Mouse (Mus musculus) forelimb bud, embryonic 11.5 days (tissue): Measurements from ENCODE around the gene Gdf15.

Source experiments
- DNase-seq: peaks from one replicate; pipeline ENCODE4 v3.0.0-alpha.2; 2012; ENCODE audit warnings: low read depth, low spot score

The Gdf15 gene

GRCm38 (mm10) chr8:70657214-70657613 is 25.0 kb upstream of the Gdf15 start:
- no peak for DNase-seq

DNA sequence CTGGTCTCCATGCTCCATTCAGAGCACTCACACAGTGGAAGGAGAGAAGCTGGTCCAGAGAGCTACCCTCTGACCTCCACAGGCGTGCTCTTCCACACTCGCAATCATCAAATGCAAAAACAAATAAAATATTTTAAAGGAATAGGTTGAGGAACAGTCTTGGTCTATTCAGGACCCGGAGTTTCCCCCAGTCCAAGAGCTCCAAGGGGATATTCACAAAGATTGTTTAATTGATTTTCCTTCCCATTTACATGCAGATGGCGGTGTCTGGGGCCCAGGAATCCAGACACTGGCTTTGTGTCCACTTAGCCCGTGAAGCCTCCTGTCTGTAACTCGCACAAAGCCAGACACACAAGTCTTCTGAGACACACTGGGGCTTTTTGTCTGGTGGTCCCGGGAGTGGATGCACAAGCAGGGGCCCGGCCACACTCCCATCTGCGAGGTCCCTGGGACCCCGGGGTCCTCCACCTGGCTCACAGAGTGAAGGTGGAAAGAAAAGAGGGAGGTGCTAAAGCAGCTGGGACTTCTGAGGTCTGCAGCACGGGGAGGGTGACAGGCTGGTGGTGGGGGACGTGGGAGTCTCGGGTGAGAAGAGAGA is 24.0 kb upstream of the Gdf15 start:
- no peak for DNase-seq

DNA sequence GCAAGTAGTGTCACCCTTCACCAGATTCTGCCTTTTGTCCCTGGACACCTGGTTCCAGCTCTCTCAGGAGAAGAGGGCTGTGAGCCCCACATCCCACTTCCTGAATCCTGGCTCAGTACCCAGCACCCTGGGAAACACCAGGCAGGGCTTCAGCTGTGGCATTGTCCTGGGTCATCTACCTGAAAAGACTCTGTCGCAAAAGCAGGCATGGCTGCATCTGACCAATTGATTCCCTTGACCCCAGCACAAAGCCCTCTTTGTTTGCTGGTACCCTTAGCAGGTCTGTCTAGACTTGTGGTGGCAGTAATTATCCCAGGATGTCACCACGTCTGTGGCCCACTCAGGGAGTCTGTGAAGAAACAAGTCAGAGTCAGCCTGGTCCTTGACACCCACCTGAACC is 23.2 kb upstream of the Gdf15 start:
- DNase-seq, result no peak

- no peak for DNase-seq
Observed at GRCm38 (mm10) chr8:70654121-70654520, 21.9 kb upstream of the Gdf15 start.

GRCm38 (mm10) chr8:70653226-70653625 is 21.0 kb upstream of the Gdf15 start:
- no peak for DNase-seq

GRCm38 (mm10) chr8:70650351-70650750 is 18.1 kb upstream of the Gdf15 start:
- no peak for DNase-seq

GRCm38 (mm10) chr8:70649324-70649723 is 17.1 kb upstream of the Gdf15 start:
- DNase-seq, result no peak

DNA sequence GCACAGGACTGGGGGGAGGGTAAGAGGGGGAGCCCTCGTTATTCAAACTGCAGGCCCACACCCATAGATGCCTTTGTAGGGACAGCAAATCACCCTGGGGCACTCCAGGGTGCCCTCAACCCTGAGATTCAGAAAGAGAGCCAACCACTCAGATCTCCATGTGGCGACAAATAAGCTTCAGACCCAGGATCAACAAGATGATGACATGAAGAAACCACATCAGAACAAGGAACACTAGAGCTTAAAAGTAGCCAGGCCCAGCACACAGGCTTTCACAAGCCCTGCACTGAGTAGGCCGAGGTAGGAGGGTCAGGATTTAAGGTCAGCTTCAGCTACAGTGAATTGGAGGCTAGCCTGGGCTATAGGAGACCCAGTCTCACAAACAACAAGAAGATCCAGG is 16.7 kb upstream of the Gdf15 start:
- no peak for DNase-seq

GRCm38 (mm10) chr8:70648164-70648442 is 15.8 kb upstream of the Gdf15 start:
- no peak for DNase-seq

DNA sequence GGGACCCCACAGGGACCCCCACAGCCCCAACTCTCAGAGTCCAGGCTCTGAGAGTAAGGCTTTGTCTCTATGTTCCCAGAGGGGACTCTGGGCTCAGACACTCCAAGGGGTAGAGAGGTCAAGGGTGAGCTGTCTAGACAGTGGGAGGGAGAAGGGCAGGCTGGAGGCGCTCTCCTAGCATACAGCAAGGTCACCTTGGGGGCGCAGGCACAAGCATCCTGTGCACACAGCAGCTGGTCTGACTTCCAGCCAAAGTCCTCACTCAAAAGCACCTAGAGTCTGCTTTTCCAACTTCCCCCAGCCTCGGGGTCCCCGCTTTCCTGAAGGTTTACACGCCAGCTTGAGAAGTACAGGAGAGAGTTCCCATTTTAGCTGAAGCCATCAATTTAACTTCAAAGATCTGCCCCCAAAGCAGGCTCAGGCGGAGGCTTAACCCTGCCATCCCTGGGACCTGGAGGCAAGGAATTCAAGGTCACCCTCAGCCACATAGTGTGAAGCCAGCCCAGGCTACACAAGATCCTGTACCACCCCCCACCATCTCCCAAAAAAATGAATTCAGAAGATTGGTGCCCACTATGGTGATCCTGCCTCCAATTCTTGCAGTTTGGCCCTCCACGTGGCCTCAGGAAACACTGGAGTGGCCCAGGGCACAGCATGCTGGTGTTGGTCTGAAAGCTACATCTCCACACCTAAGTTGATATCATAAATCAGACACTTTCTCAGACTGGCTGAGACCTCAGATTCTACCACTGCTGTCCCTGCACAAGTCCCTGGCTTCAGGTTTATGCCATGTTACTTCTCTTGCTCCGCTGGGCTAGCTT is 15.3 kb upstream of the Gdf15 start:
- no peak for DNase-seq

DNA sequence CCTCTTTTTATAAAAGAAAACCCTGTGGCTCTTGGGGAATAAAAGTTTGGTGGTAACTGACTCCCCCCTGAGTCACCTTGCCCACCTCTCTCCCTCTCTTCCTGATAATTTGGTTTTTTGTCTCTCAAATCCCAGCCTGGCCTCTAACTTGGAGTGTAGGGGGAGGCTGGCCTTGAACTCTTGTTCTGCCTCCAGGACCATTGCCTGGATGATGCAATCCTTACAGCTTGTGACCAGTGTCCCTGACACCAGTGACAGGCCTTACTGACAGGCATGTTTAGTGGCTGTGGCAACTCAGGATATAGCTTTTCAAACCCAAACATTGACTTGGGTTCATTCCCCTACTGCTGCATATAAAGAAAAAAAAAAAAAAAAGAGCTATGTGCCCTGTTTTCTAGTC is 14.5 kb upstream of the Gdf15 start:
- no peak for DNase-seq

DNA sequence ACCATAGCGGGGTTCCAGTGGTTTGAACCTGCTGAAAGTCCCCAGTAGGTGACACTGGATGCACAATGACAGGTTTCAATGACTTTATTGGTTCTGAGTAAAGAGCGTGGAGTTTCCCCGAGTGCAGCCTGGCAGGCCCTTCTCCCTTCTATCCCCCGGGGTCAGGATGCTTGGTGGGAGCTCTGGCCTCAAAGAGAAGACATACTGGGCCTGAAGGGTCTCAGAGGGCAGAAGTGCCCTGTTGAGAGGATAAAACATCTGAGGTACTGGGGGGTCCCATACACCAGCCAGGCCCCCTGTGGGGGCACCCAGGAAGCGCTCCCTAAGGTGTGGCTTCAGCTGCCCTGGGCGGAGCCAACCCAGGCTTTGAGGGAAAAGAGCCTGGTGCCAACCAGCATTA is 14.1 kb upstream of the Gdf15 start:
- DNase-seq, result no peak

DNA sequence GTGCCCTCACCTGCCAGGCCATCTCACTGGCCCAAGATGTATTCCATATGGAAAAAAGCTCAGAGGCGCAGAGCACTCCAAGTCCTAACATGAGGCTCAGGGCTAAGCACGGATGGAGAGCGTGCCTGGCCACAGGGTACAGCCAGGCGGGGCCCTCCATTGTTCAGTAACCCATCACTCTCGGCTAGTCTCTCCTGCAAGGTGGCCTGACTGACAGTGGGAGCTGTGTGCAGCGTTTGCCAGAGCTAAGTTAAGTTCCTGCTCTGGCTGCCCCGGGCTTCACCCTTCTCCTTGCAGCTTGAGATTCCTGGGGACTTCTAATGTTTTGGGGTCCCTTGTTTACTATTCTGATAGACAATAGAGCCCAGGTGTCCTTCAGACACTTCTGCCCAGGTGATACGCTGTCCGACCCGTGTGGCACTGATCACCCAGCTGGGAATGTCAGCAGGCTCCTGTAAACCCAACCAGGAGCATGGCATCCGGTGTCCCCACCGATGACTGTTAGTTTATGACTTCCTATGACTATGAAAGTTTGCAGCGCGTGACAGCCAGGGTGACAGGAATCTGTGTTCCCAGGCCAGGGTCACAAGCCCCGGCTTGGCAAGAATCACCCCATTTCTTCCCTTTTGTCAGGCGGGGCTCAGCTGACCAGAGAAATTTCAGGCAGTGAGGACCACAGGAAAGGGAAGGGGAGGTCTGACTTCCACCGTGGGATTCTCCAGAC is 13.4 kb upstream of the Gdf15 start:
- no peak for DNase-seq

DNA sequence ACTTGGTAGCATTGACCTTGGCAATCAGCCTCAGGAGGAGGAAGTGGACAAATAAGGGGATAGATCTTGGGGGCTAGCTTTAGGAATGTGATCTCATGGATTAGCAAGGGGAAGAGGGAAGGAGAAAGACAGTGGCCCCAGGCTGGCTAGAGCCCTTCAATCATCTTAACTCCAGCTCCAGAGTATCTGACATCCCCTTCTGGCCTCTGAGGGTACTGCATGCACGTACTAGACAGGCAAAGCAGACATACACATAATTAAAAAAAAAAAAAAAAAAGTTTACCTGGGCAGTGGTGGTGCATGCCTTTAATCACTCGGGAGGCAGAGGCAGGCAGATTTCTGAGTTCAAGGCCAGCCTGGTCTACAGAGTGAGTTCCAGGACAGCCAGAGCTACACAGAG is 11.8 kb upstream of the Gdf15 start:
- no peak for DNase-seq

GRCm38 (mm10) chr8:70643019-70643418 is 10.8 kb upstream of the Gdf15 start:
- DNase-seq, result no peak

- DNase-seq, result no peak
Observed at GRCm38 (mm10) chr8:70638752-70639151, 6.5 kb upstream of the Gdf15 start.

GRCm38 (mm10) chr8:70636838-70637237 is 4.6 kb upstream of the Gdf15 start:
- no peak for DNase-seq

DNA sequence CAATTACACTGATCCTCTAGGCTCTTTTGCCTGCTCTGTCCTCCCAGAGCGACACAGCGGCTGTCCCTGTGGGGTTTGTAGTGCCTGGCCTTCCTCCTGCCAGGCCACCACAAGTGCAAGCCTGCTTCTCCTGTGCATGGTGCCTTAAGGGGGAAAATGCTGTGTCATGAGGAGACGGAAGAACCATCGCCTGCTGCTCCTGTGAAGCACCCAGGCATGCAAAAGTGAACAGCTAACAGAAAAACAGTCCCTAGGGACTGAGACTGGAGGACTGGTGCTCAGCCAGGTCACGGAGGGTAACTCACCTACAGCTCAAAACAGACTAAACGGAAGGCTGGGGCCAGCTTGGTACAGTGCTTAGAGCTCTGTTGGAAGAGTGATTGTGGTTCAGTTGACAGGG is 3.3 kb upstream of the Gdf15 start:
- no peak for DNase-seq

- no peak for DNase-seq
Observed at GRCm38 (mm10) chr8:70634066-70634465, 1.8 kb upstream of the Gdf15 start.

DNA sequence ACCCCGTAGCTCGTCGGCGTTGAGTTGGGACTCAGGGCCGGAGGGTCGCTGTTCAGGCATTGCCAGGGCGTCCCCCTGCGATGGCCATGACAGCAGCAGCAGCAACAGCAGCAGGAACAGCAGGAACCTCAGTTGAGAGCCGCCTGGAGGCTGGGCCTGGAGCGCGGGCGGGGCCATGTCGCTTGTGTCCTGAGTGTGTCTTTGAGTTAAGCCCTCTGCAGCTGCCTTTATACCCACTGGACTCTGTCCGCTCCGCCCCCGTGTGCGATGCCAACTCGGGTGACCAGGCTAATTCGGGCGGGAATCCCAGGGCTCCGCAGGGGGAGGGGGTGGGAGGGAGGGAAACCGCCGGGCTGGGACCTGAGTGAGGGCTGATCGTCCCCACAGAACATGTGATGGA is 820 bp downstream of the Gdf15 start:
- no peak for DNase-seq

DNA sequence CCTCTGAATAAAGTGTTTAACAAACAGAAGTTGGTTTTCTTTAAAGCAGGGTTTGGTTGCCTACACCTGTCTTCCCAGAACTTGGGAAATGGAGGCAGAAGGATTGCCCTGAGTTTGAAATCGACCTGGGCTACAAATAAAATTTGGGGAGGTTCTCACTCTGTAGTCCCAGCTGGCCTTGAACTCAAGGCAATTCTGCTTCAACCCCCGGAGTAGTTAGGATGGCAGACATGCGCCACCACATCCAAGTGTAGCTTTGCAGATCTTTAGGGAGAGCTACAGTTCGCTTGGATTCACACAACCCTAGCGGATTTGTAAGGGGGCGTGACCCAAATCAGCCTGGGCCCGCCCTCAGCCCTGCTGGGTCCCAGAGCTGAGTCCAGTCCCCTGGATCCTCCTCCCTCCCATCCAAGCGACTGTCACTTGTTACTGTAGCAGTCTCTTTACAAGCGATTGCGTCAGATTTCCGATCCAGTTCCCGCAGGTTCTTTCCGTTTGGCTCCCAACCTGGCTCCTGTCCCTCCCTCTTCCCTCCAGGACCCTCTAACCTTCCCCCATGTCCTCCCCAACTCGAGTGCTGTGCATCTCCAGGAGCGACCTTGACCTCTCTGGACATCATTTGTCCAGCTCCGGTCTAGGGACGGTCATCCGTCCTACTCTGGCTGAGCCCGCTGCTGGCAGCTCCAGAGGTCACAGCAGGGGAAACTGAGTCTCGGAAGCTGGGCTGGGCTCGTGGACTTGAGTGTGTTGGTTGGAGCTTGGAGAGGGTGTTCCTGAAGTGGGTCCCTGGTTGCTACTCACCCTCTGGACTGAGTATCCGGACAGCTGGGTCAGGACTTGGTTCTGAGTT is 1.5 kb downstream of the Gdf15 start:
- no peak for DNase-seq
